Mouse (Mus musculus): Measurements from ENCODE around the gene Pten. TPM values are rescaled to one million over a fixed set of nuclear protein-coding genes. Genes with fewer than 3 reads are reported as not detected.

Gene Pten
- polyA plus RNA-seq, 1 experiment from 2014 or later: 11.0 TPM

DNA sequence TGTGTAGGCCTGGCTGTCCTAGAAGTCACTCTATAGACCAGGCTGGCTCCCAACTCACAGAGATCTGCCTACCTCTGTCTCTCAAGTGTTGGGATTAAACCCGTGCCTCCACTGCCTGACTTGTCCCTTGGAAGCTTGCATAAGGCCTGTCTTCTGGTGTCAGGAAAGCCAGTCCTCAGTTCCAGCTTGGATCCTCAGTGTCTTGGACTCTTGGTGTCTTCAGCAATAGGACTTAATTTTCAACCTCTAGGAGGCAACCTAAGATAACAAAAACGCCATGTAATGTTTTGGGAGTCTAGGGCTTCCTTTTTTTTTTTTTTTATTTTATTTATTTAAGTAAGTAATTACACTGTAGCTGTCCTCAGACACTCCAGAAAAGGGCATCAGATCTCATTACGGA, 39.7 kb upstream of the Pten start:
- H3K4me1 ChIP-seq (replicated peaks; ENCODE audit: control insufficient read depth, insufficient read depth, low read length): no peaks in the 10 kb centered on the region
- no peaks in the 10 kb centered on the region for H3K9me3 ChIP-seq (ENCODE audit: control insufficient read depth, low read length)
- 65% methylated on average over 3 of the region's 3 CpGs for WGBS
- DNase-seq (ENCODE audit: low spot score): no peak
- no peaks in the 10 kb centered on the region for H3K27me3 ChIP-seq (ENCODE audit: control insufficient read depth, insufficient read depth, low read length)
- no peak for ATAC-seq (replicated peaks; ENCODE audit: low FRiP score)
- H3K27ac ChIP-seq (ENCODE audit: low read depth, low read length): no peak overlapping the region
- H3K4me3 ChIP-seq (ENCODE audit: low read depth, low read length): no peak overlapping the region
- H3K4me2 ChIP-seq (ENCODE audit: low read depth, low read length, severe bottlenecking): no peak overlapping the region
- no peaks in the 10 kb centered on the region for H3K36me3 ChIP-seq (ENCODE audit: control insufficient read depth, insufficient read depth, low read length)
- no peak overlapping the region for H3K9ac ChIP-seq (ENCODE audit: low read length)

DNA sequence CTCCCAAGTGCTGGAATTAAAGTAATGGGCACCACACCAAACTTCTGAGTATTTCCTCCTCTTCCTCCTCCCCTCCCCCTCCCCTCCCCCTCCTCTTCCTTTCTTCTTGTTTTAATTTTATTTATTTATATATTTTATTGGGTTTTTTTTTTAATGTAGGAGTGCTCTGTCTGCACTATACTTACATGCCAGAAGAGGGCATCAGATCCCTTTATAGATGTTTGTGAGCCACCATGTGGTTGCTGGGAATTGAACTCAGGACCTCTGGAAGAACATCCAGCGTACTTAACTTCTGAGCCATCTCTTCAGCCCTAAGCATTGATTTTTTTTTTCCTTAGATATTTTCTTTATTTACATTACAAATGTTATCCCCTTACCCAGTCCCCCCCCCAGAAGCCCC, 37.0 kb upstream of the Pten start:
- no peak for DNase-seq (ENCODE audit: low spot score)
- 97% methylated on average over 1 of the region's 1 CpGs for WGBS

DNA sequence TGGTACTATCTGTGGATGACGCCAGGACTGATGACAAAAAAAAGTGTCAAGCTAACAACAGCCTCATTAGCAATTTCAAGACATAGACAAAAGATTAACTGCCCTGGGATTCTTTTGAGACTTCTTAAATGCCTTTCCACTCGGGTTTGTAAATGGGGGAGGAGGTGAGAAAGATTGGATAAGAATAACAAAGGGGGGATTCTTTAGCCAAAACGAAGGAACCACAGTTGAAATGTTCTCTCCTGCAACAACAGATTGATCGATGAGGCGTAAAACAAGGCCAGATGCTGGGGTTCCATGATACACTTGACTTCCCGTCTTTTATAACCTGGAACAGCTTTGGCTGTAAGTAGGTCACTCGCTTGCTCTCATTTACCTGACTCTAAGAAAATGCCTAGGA, 33.5 kb upstream of the Pten start:
- H3K9me3 ChIP-seq (ENCODE audit: control insufficient read depth, low read length): no peaks in the 10 kb centered on the region
- no peak overlapping the region for H3K27ac ChIP-seq (ENCODE audit: low read depth, low read length)
- no peak overlapping the region for H3K4me2 ChIP-seq (ENCODE audit: low read depth, low read length, severe bottlenecking)
- ATAC-seq (replicated peaks; ENCODE audit: low FRiP score): no peak
- no peaks in the 10 kb centered on the region for H3K27me3 ChIP-seq (ENCODE audit: control insufficient read depth, insufficient read depth, low read length)
- H3K4me1 ChIP-seq (replicated peaks; ENCODE audit: control insufficient read depth, insufficient read depth, low read length): 0 out of 2 replicates have a peak, but pooled peaks cover 2% of the 10 kb centered on the region
- 7% methylated on average over 7 of the region's 7 CpGs for WGBS
- H3K4me3 ChIP-seq (ENCODE audit: low read depth, low read length): no peak overlapping the region
- no peak for DNase-seq (ENCODE audit: low spot score)
- H3K36me3 ChIP-seq (ENCODE audit: control insufficient read depth, insufficient read depth, low read length): no peaks in the 10 kb centered on the region
- H3K9ac ChIP-seq (ENCODE audit: low read length): no peak overlapping the region

More for the DNA sequence above, 37.0 kb upstream of the Pten start:
- Histone ChIP-seq H3K9ac (ENCODE audit: low read length) (no peak overlapping the region), H3K27ac (ENCODE audit: low read depth, low read length) (no peak overlapping the region), H3K9me3 (ENCODE audit: control insufficient read depth, low read length) (no peaks in the 10 kb centered on the region), H3K4me2 (ENCODE audit: low read depth, low read length, severe bottlenecking) (no peak overlapping the region), H3K36me3 (ENCODE audit: control insufficient read depth, insufficient read depth, low read length) (no peaks in the 10 kb centered on the region), H3K27me3 (ENCODE audit: control insufficient read depth, insufficient read depth, low read length) (no peaks in the 10 kb centered on the region), H3K4me3 (ENCODE audit: low read depth, low read length) (no peak overlapping the region), H3K4me1 (replicated peaks; ENCODE audit: control insufficient read depth, insufficient read depth, low read length) (0 out of 2 replicates have a peak, but pooled peaks cover 2% of the 10 kb centered on the region)
- ATAC-seq (replicated peaks; ENCODE audit: low FRiP score): no peak

GRCm38 (mm10) chr19:32726451-32727325, 30.6 kb upstream of the Pten start:
- under 1% methylated on average over 22 of the region's 22 CpGs for WGBS
- ATAC-seq (replicated peaks; ENCODE audit: low FRiP score) (peak; percentile 78), DNase-seq (ENCODE audit: low spot score) (peak; percentile 75)
- H3K27ac ChIP-seq (ENCODE audit: low read depth, low read length): peak overlapping the region; percentile 55
- H3K4me3 ChIP-seq (ENCODE audit: low read depth, low read length): peak overlapping the region; percentile 14
- no peaks in the 10 kb centered on the region for H3K9me3 ChIP-seq (ENCODE audit: control insufficient read depth, low read length)
- 0 out of 2 replicates have a peak, but pooled peaks cover 2% of the 10 kb centered on the region for H3K4me1 ChIP-seq (replicated peaks; ENCODE audit: control insufficient read depth, insufficient read depth, low read length)
- no peaks in the 10 kb centered on the region for H3K27me3 ChIP-seq (ENCODE audit: control insufficient read depth, insufficient read depth, low read length)
- peak overlapping the region; percentile 7 for H3K9ac ChIP-seq (ENCODE audit: low read length)
- peak overlapping the region; percentile 45 for H3K4me2 ChIP-seq (ENCODE audit: low read depth, low read length, severe bottlenecking)
- H3K36me3 ChIP-seq (ENCODE audit: control insufficient read depth, insufficient read depth, low read length): no peaks in the 10 kb centered on the region

GRCm38 (mm10) chr19:32729785-32730184, 27.5 kb upstream of the Pten start:
- no peak overlapping the region for H3K4me2 ChIP-seq (ENCODE audit: low read depth, low read length, severe bottlenecking)
- no peaks in the 10 kb centered on the region for H3K9me3 ChIP-seq (ENCODE audit: control insufficient read depth, low read length)
- no peak for DNase-seq (ENCODE audit: low spot score)
- 88% methylated on average over 4 of the region's 4 CpGs for WGBS
- no peak overlapping the region for H3K9ac ChIP-seq (ENCODE audit: low read length)
- no peak overlapping the region for H3K4me3 ChIP-seq (ENCODE audit: low read depth, low read length)
- no peaks in the 10 kb centered on the region for H3K4me1 ChIP-seq (replicated peaks; ENCODE audit: control insufficient read depth, insufficient read depth, low read length)
- no peak for ATAC-seq (replicated peaks; ENCODE audit: low FRiP score)
- H3K27ac ChIP-seq (ENCODE audit: low read depth, low read length): no peak overlapping the region
- H3K36me3 ChIP-seq (ENCODE audit: control insufficient read depth, insufficient read depth, low read length): no peaks in the 10 kb centered on the region
- no peaks in the 10 kb centered on the region for H3K27me3 ChIP-seq (ENCODE audit: control insufficient read depth, insufficient read depth, low read length)

DNA sequence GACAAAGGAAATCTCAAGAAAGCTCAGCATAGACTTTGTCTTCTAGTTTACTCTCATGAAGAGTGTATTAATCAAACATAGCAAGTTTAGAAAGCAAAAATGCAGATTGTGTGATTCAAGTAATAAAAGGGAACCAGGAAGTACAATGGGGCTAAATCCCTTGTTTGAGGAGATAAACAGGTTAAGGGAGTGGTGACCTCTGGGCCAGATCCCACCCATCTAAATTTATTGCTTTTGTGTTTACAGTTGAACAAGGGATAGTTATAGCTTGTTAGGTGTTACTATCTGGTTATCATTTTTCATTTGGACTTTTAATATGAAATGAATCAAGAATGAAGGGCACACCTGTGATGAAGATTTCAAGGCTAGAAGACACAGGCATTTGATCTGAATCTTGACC, 24.4 kb upstream of the Pten start:
- Histone ChIP-seq H3K4me1 (replicated peaks; ENCODE audit: control insufficient read depth, insufficient read depth, low read length) (no peaks in the 10 kb centered on the region), H3K27me3 (ENCODE audit: control insufficient read depth, insufficient read depth, low read length) (no peaks in the 10 kb centered on the region), H3K9me3 (ENCODE audit: control insufficient read depth, low read length) (no peaks in the 10 kb centered on the region), H3K27ac (ENCODE audit: low read depth, low read length) (no peak overlapping the region), H3K4me2 (ENCODE audit: low read depth, low read length, severe bottlenecking) (no peak overlapping the region), H3K9ac (ENCODE audit: low read length) (no peak overlapping the region), H3K4me3 (ENCODE audit: low read depth, low read length) (no peak overlapping the region), H3K36me3 (ENCODE audit: control insufficient read depth, insufficient read depth, low read length) (no peaks in the 10 kb centered on the region)
- no peak for ATAC-seq (replicated peaks; ENCODE audit: low FRiP score)
- no peak for DNase-seq (ENCODE audit: low spot score)

DNA sequence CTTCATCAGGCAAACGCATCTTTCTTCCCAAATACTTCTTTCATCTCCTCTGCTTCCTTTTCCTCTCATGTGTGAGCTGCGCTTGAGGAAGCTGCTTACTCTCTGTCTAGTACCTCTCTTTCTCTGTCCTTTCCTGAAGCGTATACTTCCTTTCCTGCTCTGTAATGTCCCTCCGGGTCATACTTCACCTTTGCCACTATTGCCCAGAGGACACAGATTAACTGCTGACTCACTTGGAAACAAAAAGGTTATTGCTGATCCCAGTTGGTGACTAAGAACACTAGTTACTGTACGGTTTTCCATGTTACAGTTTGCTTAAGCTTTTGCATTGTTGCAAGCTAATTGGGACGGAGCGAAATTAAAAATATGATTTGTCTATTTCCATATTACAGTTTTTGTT, 19.5 kb upstream of the Pten start:
- no peaks in the 10 kb centered on the region for H3K27me3 ChIP-seq (ENCODE audit: control insufficient read depth, insufficient read depth, low read length)
- no peaks in the 10 kb centered on the region for H3K36me3 ChIP-seq (ENCODE audit: control insufficient read depth, insufficient read depth, low read length)
- DNase-seq (ENCODE audit: low spot score): no peak
- no peak for ATAC-seq (replicated peaks; ENCODE audit: low FRiP score)
- no peak overlapping the region for H3K9ac ChIP-seq (ENCODE audit: low read length)
- no peak overlapping the region for H3K27ac ChIP-seq (ENCODE audit: low read depth, low read length)
- no peaks in the 10 kb centered on the region for H3K4me1 ChIP-seq (replicated peaks; ENCODE audit: control insufficient read depth, insufficient read depth, low read length)
- H3K4me3 ChIP-seq (ENCODE audit: low read depth, low read length): no peak overlapping the region
- WGBS: 88% methylated on average over 7 of the region's 7 CpGs
- H3K4me2 ChIP-seq (ENCODE audit: low read depth, low read length, severe bottlenecking): no peak overlapping the region
- H3K9me3 ChIP-seq (ENCODE audit: control insufficient read depth, low read length): no peaks in the 10 kb centered on the region

DNA sequence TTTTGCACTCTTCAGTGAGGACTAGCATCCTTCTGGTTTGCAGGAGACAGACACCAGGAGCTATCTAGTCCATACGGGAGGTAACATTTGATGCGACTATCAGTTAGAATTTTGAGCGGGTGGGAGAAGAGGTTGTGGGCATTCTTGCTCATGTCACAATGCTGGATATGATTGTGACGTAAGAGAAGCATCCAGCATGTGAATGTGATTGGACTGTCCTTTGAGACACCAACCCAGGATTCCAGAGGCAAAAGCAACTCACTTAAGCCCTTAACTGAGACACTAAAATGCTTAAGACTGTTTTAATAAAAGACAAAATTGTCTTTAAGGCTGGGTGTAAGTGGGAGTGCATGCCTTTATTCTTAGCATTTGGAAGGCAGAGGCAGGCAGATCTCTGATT, 17.6 kb upstream of the Pten start, which contains the start of gene Atad1:
Gene Atad1 (minus strand): TSS at position 101 of the 400 bp plus-strand sequence.
- DNase-seq (ENCODE audit: low spot score): no peak
- Histone ChIP-seq H3K4me3 (ENCODE audit: low read depth, low read length) (no peak within 1 kb of the TSS), H3K4me1 (replicated peaks; ENCODE audit: control insufficient read depth, insufficient read depth, low read length) (no peaks in the 10 kb centered on the region), H3K36me3 (ENCODE audit: control insufficient read depth, insufficient read depth, low read length) (no peaks in the 10 kb centered on the region), H3K9ac (ENCODE audit: low read length) (no peak within 1 kb of the TSS), H3K27me3 (ENCODE audit: control insufficient read depth, insufficient read depth, low read length) (no peaks in the 10 kb centered on the region), H3K9me3 (ENCODE audit: control insufficient read depth, low read length) (no peaks in the 10 kb centered on the region), H3K27ac (ENCODE audit: low read depth, low read length) (no peak within 1 kb of the TSS), H3K4me2 (ENCODE audit: low read depth, low read length, severe bottlenecking) (no peak within 1 kb of the TSS)
- ATAC-seq (replicated peaks; ENCODE audit: low FRiP score): no peak
- 96% methylated on average over 4 of the region's 4 CpGs for WGBS
